Mouse (Mus musculus): Measurements from ENCODE around the gene Abr. TPM values are rescaled to one million over a fixed set of nuclear protein-coding genes. Genes with fewer than 3 reads are reported as not detected.
A peak's percentile ranks its signal among the peaks of the same experiment; 100 is the strongest.

Abr gene
- polyA plus RNA-seq, 1 experiment from 2014 or later: 25.8 TPM

GRCm38 (mm10) chr11:76388711-76389110 lies 233.4 kb downstream of the Abr start:
- Histone ChIP-seq H3K27me3 (ENCODE audit: control insufficient read depth, insufficient read depth, low read length) (no peaks in the 10 kb centered on the region), H3K4me2 (ENCODE audit: low read length) (no peak overlapping the region), H3K9ac (ENCODE audit: low read length) (no peak overlapping the region), H3K36me3 (ENCODE audit: control insufficient read depth, insufficient read depth, low read length) (0 out of 2 replicates have a peak, but pooled peaks cover 6% of the 10 kb centered on the region), H3K4me3 (ENCODE audit: control insufficient read depth in 1 of 2, insufficient read depth in 1 of 2, low read depth in 1 of 2, low read length in 2 of 2) (no peak overlapping the region), H3K27ac (replicated peaks in 1 of 2; ENCODE audit: control insufficient read depth in 1 of 2, insufficient read depth in 1 of 2, low read depth in 2 of 2, low read length in 2 of 2) (no peak overlapping the region), H3K4me1 (ENCODE audit: control insufficient read depth in 2 of 2, insufficient read depth in 2 of 2, low read length in 2 of 2) (peaks cover 3 to 6% of the 10 kb centered on the region in 2 experiments; a peak in 2 of 4 replicates), H3K9me3 (ENCODE audit: control insufficient read depth, low read length) (0 out of 2 replicates have a peak, but pooled peaks cover 4% of the 10 kb centered on the region)
- ATAC-seq (ENCODE audit: insufficient number of reproducible peaks, insufficient read depth, low FRiP score, low read depth): no peak
- 72% methylated on average over 7 of the region's 7 CpGs for WGBS

GRCm38 (mm10) chr11:76387097-76387496 lies 235.0 kb downstream of the Abr start:
- Histone ChIP-seq H3K27me3 (ENCODE audit: control insufficient read depth, insufficient read depth, low read length) (no peaks in the 10 kb centered on the region), H3K4me1 (ENCODE audit: control insufficient read depth in 2 of 2, insufficient read depth in 2 of 2, low read length in 2 of 2) (peaks cover 4 to 6% of the 10 kb centered on the region in 2 experiments; a peak in 2 of 4 replicates), H3K4me3 (ENCODE audit: control insufficient read depth in 1 of 2, insufficient read depth in 1 of 2, low read depth in 1 of 2, low read length in 2 of 2) (no peak overlapping the region), H3K4me2 (ENCODE audit: low read length) (no peak overlapping the region), H3K36me3 (ENCODE audit: control insufficient read depth, insufficient read depth, low read length) (0 out of 2 replicates have a peak, but pooled peaks cover 6% of the 10 kb centered on the region), H3K27ac (replicated peaks in 1 of 2; ENCODE audit: control insufficient read depth in 1 of 2, insufficient read depth in 1 of 2, low read depth in 2 of 2, low read length in 2 of 2) (no peak overlapping the region), H3K9me3 (ENCODE audit: control insufficient read depth, low read length) (0 out of 2 replicates have a peak, but pooled peaks cover 4% of the 10 kb centered on the region), H3K9ac (ENCODE audit: low read length) (no peak overlapping the region)
- 91% methylated on average over 1 of the region's 1 CpGs for WGBS
- no peak for ATAC-seq (ENCODE audit: insufficient number of reproducible peaks, insufficient read depth, low FRiP score, low read depth)

GRCm38 (mm10) chr11:76385746-76386145 lies 236.4 kb downstream of the Abr start:
- 64% methylated on average over 3 of the region's 3 CpGs for WGBS
- H3K27me3 ChIP-seq (ENCODE audit: control insufficient read depth, insufficient read depth, low read length): no peaks in the 10 kb centered on the region
- H3K4me3 ChIP-seq (ENCODE audit: control insufficient read depth in 1 of 2, insufficient read depth in 1 of 2, low read depth in 1 of 2, low read length in 2 of 2): no peak overlapping the region
- no peak overlapping the region for H3K27ac ChIP-seq (replicated peaks in 1 of 2; ENCODE audit: control insufficient read depth in 1 of 2, insufficient read depth in 1 of 2, low read depth in 2 of 2, low read length in 2 of 2)
- 0 out of 2 replicates have a peak, but pooled peaks cover 4% of the 10 kb centered on the region for H3K9me3 ChIP-seq (ENCODE audit: control insufficient read depth, low read length)
- peaks cover 4 to 12% of the 10 kb centered on the region in 2 experiments; a peak in 2 of 4 replicates for H3K4me1 ChIP-seq (ENCODE audit: control insufficient read depth in 2 of 2, insufficient read depth in 2 of 2, low read length in 2 of 2)
- ATAC-seq (ENCODE audit: insufficient number of reproducible peaks, insufficient read depth, low FRiP score, low read depth): no peak
- no peak overlapping the region for H3K9ac ChIP-seq (ENCODE audit: low read length)
- H3K36me3 ChIP-seq (ENCODE audit: control insufficient read depth, insufficient read depth, low read length): no peaks in the 10 kb centered on the region
- no peak overlapping the region for H3K4me2 ChIP-seq (ENCODE audit: low read length)

GRCm38 (mm10) chr11:76385017-76385416 lies 237.1 kb downstream of the Abr start:
- 71% methylated on average over 4 of the region's 4 CpGs for WGBS
- Histone ChIP-seq H3K9ac (ENCODE audit: low read length) (no peak overlapping the region), H3K4me1 (ENCODE audit: control insufficient read depth in 2 of 2, insufficient read depth in 2 of 2, low read length in 2 of 2) (peaks cover 10 to 18% of the 10 kb centered on the region in 2 experiments), H3K4me3 (ENCODE audit: control insufficient read depth in 1 of 2, insufficient read depth in 1 of 2, low read depth in 1 of 2, low read length in 2 of 2) (no peak overlapping the region), H3K4me2 (ENCODE audit: low read length) (no peak overlapping the region), H3K27me3 (ENCODE audit: control insufficient read depth, insufficient read depth, low read length) (no peaks in the 10 kb centered on the region), H3K9me3 (ENCODE audit: control insufficient read depth, low read length) (0 out of 2 replicates have a peak, but pooled peaks cover 4% of the 10 kb centered on the region), H3K27ac (replicated peaks in 1 of 2; ENCODE audit: control insufficient read depth in 1 of 2, insufficient read depth in 1 of 2, low read depth in 2 of 2, low read length in 2 of 2) (no peak overlapping the region), H3K36me3 (ENCODE audit: control insufficient read depth, insufficient read depth, low read length) (no peaks in the 10 kb centered on the region)
- ATAC-seq (ENCODE audit: insufficient number of reproducible peaks, insufficient read depth, low FRiP score, low read depth): no peak

- WGBS: 87% methylated on average over 5 of the region's 5 CpGs
- Histone ChIP-seq H3K9me3 (ENCODE audit: control insufficient read depth, low read length) (0 out of 2 replicates have a peak, but pooled peaks cover 4% of the 10 kb centered on the region), H3K4me3 (ENCODE audit: control insufficient read depth in 1 of 2, insufficient read depth in 1 of 2, low read depth in 1 of 2, low read length in 2 of 2) (no peak overlapping the region), H3K4me1 (ENCODE audit: control insufficient read depth in 2 of 2, insufficient read depth in 2 of 2, low read length in 2 of 2) (peaks cover 14 to 25% of the 10 kb centered on the region in 2 experiments), H3K4me2 (ENCODE audit: low read length) (no peak overlapping the region), H3K27me3 (ENCODE audit: control insufficient read depth, insufficient read depth, low read length) (no peaks in the 10 kb centered on the region), H3K9ac (ENCODE audit: low read length) (no peak overlapping the region), H3K36me3 (ENCODE audit: control insufficient read depth, insufficient read depth, low read length) (no peaks in the 10 kb centered on the region), H3K27ac (replicated peaks in 1 of 2; ENCODE audit: control insufficient read depth in 1 of 2, insufficient read depth in 1 of 2, low read depth in 2 of 2, low read length in 2 of 2) (no peak overlapping the region)
- ATAC-seq (ENCODE audit: insufficient number of reproducible peaks, insufficient read depth, low FRiP score, low read depth): no peak
Observed at GRCm38 (mm10) chr11:76384307-76384706, 237.8 kb downstream of the Abr start.

- Histone ChIP-seq H3K9me3 (ENCODE audit: control insufficient read depth, low read length) (0 out of 2 replicates have a peak, but pooled peaks cover 4% of the 10 kb centered on the region), H3K27ac (replicated peaks in 1 of 2; ENCODE audit: control insufficient read depth in 1 of 2, insufficient read depth in 1 of 2, low read depth in 2 of 2, low read length in 2 of 2) (no peak overlapping the region), H3K27me3 (ENCODE audit: control insufficient read depth, insufficient read depth, low read length) (no peaks in the 10 kb centered on the region), H3K4me1 (ENCODE audit: control insufficient read depth in 2 of 2, insufficient read depth in 2 of 2, low read length in 2 of 2) (peaks cover 14 to 23% of the 10 kb centered on the region in 2 experiments), H3K36me3 (ENCODE audit: control insufficient read depth, insufficient read depth, low read length) (no peaks in the 10 kb centered on the region), H3K4me3 (ENCODE audit: control insufficient read depth in 1 of 2, insufficient read depth in 1 of 2, low read depth in 1 of 2, low read length in 2 of 2) (no peak overlapping the region), H3K4me2 (ENCODE audit: low read length) (no peak overlapping the region), H3K9ac (ENCODE audit: low read length) (no peak overlapping the region)
- WGBS: 80% methylated on average over 13 of the region's 13 CpGs
- no peak for ATAC-seq (ENCODE audit: insufficient number of reproducible peaks, insufficient read depth, low FRiP score, low read depth)
Observed at GRCm38 (mm10) chr11:76382711-76383324, 239.3 kb downstream of the Abr start.

DNA sequence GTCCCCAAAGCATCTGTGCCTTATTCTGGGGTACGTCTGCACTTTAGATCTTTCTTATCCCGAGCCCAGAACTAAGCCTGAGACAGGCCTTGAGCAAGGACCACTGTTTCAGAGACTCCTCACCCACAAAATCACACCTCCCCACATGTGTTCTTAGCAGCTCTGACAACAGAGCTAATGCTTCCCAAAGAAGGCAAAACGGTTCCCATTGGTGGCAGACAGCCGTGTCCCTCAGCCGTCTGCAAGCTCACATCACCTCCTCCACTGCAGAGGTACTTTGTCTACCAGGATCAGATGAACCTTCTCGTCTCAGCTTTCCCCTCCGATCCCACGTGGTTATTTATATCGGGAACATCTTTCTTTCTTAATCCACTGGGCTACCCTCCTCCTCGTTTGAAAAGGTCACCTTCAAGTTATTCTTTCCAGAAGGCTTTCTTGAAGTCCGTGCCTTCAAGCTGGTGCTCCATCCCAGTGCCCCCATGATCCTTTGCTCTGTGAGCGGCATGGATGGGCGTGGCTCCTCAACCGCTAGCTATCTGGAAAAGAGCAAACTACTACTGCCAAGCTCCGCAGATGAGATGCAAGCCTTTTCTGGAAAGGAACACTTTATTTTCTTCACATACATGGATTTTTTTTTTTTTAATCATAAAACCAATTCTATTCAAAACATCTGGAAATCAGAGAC lies 240.8 kb downstream of the Abr start:
- H3K27me3 ChIP-seq (ENCODE audit: control insufficient read depth, insufficient read depth, low read length): no peaks in the 10 kb centered on the region
- H3K27ac ChIP-seq (replicated peaks in 1 of 2; ENCODE audit: control insufficient read depth in 1 of 2, insufficient read depth in 1 of 2, low read depth in 2 of 2, low read length in 2 of 2): 0 out of 4 replicates have a peak overlapping the region, but pooled peaks of 1 of the 2 experiments have one; percentile 68
- peaks cover 14 to 23% of the 10 kb centered on the region in 2 experiments for H3K4me1 ChIP-seq (ENCODE audit: control insufficient read depth in 2 of 2, insufficient read depth in 2 of 2, low read length in 2 of 2)
- no peak overlapping the region for H3K4me3 ChIP-seq (ENCODE audit: control insufficient read depth in 1 of 2, insufficient read depth in 1 of 2, low read depth in 1 of 2, low read length in 2 of 2)
- WGBS: 79% methylated on average over 15 of the region's 15 CpGs
- H3K9ac ChIP-seq (ENCODE audit: low read length): no peak overlapping the region
- no peaks in the 10 kb centered on the region for H3K9me3 ChIP-seq (ENCODE audit: control insufficient read depth, low read length)
- H3K4me2 ChIP-seq (ENCODE audit: low read length): no peak overlapping the region
- no peak for ATAC-seq (ENCODE audit: insufficient number of reproducible peaks, insufficient read depth, low FRiP score, low read depth)
- no peaks in the 10 kb centered on the region for H3K36me3 ChIP-seq (ENCODE audit: control insufficient read depth, insufficient read depth, low read length)
